8 mouse cellular contexts compared by ENCODE assay signal in the genomic region with DNA sequence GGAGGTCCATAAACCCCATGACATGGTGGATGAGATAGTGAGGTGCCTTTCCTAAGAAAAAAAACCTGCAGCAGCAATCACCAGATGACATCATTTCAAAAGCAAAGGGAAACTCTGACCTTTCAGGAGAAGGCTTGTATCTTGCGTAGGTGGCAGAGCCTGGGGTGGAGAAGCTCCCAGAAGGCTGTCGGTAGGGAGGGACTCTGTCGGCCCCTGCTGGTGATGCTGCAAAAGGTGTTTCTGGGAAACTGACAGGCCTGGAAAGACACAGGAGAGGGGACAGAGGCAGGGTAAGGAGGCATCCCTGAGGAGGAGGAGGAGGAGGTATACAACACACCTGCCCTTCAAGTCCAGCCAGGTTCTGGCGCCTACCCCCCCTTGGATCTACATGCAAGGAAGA.
A peak's percentile ranks its signal among the peaks of the same experiment; 100 is the strongest.
DNase-seq lines count a peak whose midpoint lies in the region; ATAC-seq lines count a peak whose summit lies in the region.

No protein-coding gene starts in this region.

- H3K4me1 ChIP-seq in forebrain, embryonic 11.5 days (replicated peaks; ENCODE audit: control insufficient read depth, insufficient read depth, low read length) = no peaks in the 10 kb centered on the region
- peaks cover 7% of the 10 kb centered on the region; the same call in 1 of the 2 replicates for H3K4me1 ChIP-seq in neural tube, embryonic 12.5 days

- intact Hi-C loops in left cerebral cortex, postnatal 14 days (cut with DNase I) = loop anchor here (5.0 to 10.0 kb wide), 4 partner anchors 47 to 309 kb away; a partner anchor contains a TSS

- no peak overlapping the region for H3K9ac ChIP-seq in forebrain, embryonic 11.5 days (ENCODE audit: low read length)
- no peak overlapping the region for H3K9ac ChIP-seq in neural tube, embryonic 12.5 days

- H3K9me3 ChIP-seq in forebrain, embryonic 11.5 days (ENCODE audit: control insufficient read depth, low read length) = no peaks in the 10 kb centered on the region
- no peaks in the 10 kb centered on the region for H3K9me3 ChIP-seq in neural tube, embryonic 12.5 days

- no peak overlapping the region for H3K4me3 ChIP-seq in forebrain, embryonic 11.5 days (ENCODE audit: low read depth, low read length)
- H3K4me3 ChIP-seq in neural tube, embryonic 12.5 days = no peak overlapping the region

- peak; percentile 68; the same call in 1 of the 2 replicates for ATAC-seq in cerebellum, adult (ENCODE audit: insufficient number of reproducible peaks, low FRiP score, low TSS enrichment)
- ATAC-seq in forebrain, embryonic 11.5 days (replicated peaks; ENCODE audit: low FRiP score) = 0 out of 2 replicates have a peak, but pooled peaks have one; percentile 44
- peak; percentile 35; the same call in 1 of the 2 replicates for ATAC-seq in neural tube, embryonic 12.5 days (ENCODE audit: low FRiP score, low read depth)
- no peak for ATAC-seq in erythroid progenitor cell, adult 5-6 weeks (replicated peaks; ENCODE audit: low FRiP score, poor library complexity, severe bottlenecking)

- H3K27ac ChIP-seq in forebrain, embryonic 11.5 days (ENCODE audit: low read depth, low read length) = no peak overlapping the region
- no peak overlapping the region for H3K27ac ChIP-seq in neural tube, embryonic 12.5 days

- H3K36me3 ChIP-seq in forebrain, embryonic 11.5 days (ENCODE audit: control insufficient read depth, insufficient read depth, low read length) = no peaks in the 10 kb centered on the region
- H3K36me3 ChIP-seq in neural tube, embryonic 12.5 days = peaks cover 9% of the 10 kb centered on the region

- no peak overlapping the region for H3K4me2 ChIP-seq in forebrain, embryonic 11.5 days (ENCODE audit: low read depth, low read length, severe bottlenecking)
- H3K4me2 ChIP-seq in neural tube, embryonic 12.5 days (replicated peaks) = no peak overlapping the region

- 26% methylated on average over 4 of the region's 4 CpGs for WGBS in forebrain, embryonic 11.5 days
- WGBS in neural tube, embryonic 12.5 days = 26% methylated on average over 4 of the region's 4 CpGs

- H3K27me3 ChIP-seq in forebrain, embryonic 11.5 days (ENCODE audit: control insufficient read depth, insufficient read depth, low read length) = no peaks in the 10 kb centered on the region
- H3K27me3 ChIP-seq in neural tube, embryonic 12.5 days (replicated peaks) = no peaks in the 10 kb centered on the region

- DNase-seq in cerebellum, postnatal 4 days (ENCODE audit: low spot score in 2 of 2) = no peak
- peak; percentile 25 for DNase-seq in urinary bladder, postnatal 14 days (ENCODE audit: low spot score)
- DNase-seq in urinary bladder, adult 2 months (ENCODE audit: low spot score) = no peak
- DNase-seq in forebrain, embryonic 11.5 days (ENCODE audit: low spot score) = peak; percentile 77
- peak; percentile 75 to 80 for DNase-seq in left cerebral cortex, postnatal 14 days (ENCODE audit: low spot score in 2 of 2)

Comparison
In these comparisons a context has a peak if more than half of its experiments do, and no peak if none do; other contexts are left out.
1. DNase-seq: peak in urinary bladder, postnatal 14 days (single experiment), forebrain, embryonic 11.5 days (single experiment) and left cerebral cortex, postnatal 14 days (2 of 2); none in cerebellum, postnatal 4 days (0 of 2) and urinary bladder, adult 2 months (single experiment).